Mouse (Mus musculus) bone marrow, adult 2 months (tissue): Measurements from ENCODE around the gene 1700049E17Rik2. TPM values are rescaled to one million over a fixed set of nuclear protein-coding genes. Genes with fewer than 3 reads are reported as not detected.
"Not testable (repeated sequence)": the region's sequence is repeated elsewhere in the genome, so short reads cannot be mapped to it uniquely, and the experiment has no call there.

Source experiments
- H3K27ac ChIP-seq: fragments of 200-500 bp; 2 replicates; pipeline ENCODE4 v1.5.1; 2012; ENCODE audit warnings: low read depth, mild to moderate bottlenecking, control low read depth, inconsistent platforms, low read length; ENCODE audit not compliant: control insufficient read depth, poor library complexity, insufficient read depth
- H3K4me1 ChIP-seq: fragments of 200-500 bp; 2 replicates; pipeline ENCODE4 v1.6.1; 2011; ENCODE audit warnings: low read length; ENCODE audit not compliant: control insufficient read depth, insufficient read depth
- H3K4me3 ChIP-seq: fragments of 200-500 bp; replicated peaks from 2 replicates; pipeline ENCODE3; 2011; ENCODE audit warnings: mild to moderate bottlenecking, low read depth, low read length, control low read depth; ENCODE audit not compliant: control insufficient read depth
- WGBS: fragments of 180-500 bp; shearing (Covaris S2); methylation state at CpG from one replicate; pipeline ENCODE4 v1.1.7; 2018; 5-methylcytosine and 5-hydroxymethylcytosine counted together
- polyA plus RNA-seq: library from polyadenylated mRNA; stranded (reverse); fragments of >200 nt; gene quantifications from 2 replicates; pipeline ENCODE4 v1.2.4, GENCODE M21; 2011; ENCODE audit warnings: low replicate concordance; ENCODE audit not compliant: missing spikeins, insufficient read depth, insufficient read length

Gene 1700049E17Rik2
- polyA plus RNA-seq, result not detected in 2 replicates

DNA sequence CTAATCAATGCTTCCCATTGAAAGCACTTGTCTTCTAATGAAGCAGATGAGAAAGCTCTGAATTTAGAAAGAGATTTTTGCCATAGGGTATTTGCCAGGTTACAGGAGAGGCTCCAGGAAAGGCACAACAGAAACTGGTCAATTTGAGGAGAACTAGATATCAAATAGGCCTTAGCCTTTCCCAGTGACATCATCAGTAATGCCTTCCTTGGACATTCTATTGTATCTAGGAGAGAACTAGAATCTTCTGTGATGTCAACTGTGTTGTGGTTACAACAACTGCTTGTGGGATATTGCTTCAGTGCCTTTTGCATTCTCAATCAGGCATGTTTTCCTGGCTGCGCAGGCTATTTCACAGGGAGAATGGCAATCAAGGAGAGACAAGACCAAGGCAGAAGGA is at the start of gene 1700049E17Rik2:
Gene 1700049E17Rik2, plus strand, starts transcription at position 301 of the 400 bp plus-strand sequence.
- H3K4me1 ChIP-seq, H3K27ac ChIP-seq, H3K4me3 ChIP-seq: not testable (repeated sequence)
- no CpG with 5 or more reads among the region's 1 CpGs for WGBS

DNA sequence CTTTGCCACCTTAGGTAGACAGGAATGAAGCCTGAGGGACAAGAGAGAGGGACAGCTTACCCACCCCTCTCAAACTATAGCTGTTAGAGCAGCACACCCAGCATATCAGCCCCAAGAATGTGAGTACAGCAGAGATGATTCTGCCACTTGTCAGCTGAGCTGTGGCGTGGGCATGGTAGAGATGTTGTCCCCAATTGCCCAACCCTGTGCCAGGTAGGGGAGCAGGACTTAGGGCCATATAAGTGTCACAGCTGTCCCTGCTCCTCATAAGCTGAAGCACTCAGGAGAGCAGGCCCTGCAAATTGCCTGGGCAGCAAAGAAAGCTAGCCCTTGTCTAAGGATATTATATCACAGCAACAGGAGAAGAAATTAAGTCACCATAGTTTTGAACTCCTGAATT is 48.3 kb upstream of the 1700049E17Rik2 start:
- H3K4me1 ChIP-seq, H3K4me3 ChIP-seq, H3K27ac ChIP-seq: not testable (repeated sequence)
- 68% methylated on average over 1 of the region's 1 CpGs for WGBS

DNA sequence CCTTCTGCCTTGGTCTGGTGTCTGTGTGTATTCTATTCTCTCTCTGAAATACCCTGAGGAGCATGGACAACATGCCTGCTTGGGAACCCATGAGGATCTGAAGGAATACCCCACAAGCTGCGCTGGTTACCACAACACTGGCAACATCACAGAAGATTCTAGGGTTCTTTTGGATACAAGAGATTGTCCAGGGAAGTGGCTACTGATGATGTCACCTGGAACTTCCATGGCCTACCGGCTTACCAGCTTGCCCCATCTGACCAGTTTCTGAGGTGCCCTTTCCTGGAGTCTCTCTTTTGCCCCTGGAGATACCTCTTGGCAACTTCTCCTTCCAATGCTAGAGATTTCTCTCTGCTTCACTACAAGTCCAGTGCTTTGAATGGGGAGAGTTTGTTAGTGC is 17.5 kb upstream of the 1700049E17Rik2 start, which contains the start of gene Gm7970:
Gene Gm7970, minus strand, starts transcription at position 101 of the 400 bp plus-strand sequence.
- H3K4me1 ChIP-seq, H3K4me3 ChIP-seq, H3K27ac ChIP-seq: not testable (repeated sequence)
- no CpG with 5 or more reads among the region's 2 CpGs for WGBS

DNA sequence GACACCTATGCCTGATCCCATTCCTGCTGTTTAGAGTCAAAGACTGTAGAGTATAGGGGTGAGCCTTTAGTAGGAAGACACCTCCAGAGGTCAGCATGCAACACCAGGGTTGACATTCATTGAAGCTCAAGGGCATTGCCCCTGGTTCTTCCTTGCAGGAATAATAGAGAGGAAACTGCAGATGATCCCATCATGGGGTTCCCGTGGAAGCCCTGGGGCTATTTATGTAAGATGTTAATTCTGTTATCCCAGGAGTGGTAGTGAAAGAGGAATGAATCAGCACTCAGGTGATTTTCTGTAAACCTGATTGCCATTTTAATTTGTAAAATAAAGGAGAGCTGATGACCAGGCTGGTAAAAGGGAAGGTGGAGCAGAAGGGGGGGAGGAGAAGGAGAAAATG is 13.3 kb downstream of the 1700049E17Rik2 start:
- H3K4me1 ChIP-seq, H3K27ac ChIP-seq, H3K4me3 ChIP-seq: not testable (repeated sequence)
- WGBS, result 61% methylated on average over 1 of the region's 1 CpGs

DNA sequence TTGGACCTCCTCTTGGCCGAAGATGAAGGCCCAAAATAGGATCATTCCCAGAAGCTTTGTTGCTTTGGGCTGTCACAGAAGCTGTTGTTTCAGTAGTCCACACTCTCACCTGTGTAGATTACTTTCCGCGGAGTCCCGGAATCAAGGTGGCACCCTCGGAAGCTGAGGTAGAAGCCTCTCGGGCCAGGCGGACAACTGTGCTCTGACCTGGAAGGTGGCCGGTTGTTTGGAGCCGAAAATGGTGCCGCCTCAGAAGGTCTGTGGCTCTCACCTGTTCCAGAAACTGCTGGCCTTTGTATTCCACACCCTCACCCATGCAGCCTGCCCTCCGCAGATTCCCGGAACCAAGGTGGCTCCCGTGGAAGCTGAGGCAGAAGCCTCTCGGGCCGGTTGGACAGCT is 27.9 kb downstream of the 1700049E17Rik2 start:
- not testable (repeated sequence) for H3K4me1 ChIP-seq, H3K27ac ChIP-seq, H3K4me3 ChIP-seq
- WGBS, result 86% methylated on average over 15 of the region's 15 CpGs

DNA sequence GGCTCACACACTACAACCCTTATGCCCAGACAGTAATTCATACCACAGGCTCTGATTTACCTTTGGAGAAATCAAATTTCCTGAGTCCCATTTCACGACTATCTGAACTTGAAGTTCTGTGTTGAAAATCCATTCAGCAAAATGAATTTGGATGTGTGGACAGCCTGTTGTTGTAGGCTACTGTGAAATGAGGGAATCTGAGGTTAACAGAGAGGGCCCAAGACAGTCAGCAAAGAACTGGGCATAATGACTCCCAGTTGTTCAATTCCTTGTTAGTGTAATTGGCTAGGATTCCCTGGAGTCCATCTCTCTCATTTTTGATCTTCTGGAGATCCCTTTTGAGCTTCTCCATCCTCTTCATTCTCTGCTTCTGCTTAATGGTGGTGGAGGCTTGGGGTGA is 37.7 kb downstream of the 1700049E17Rik2 start:
- H3K4me1 ChIP-seq, H3K27ac ChIP-seq, H3K4me3 ChIP-seq: not testable (repeated sequence)
- WGBS, result 64% methylated on average over 1 of the region's 1 CpGs

DNA sequence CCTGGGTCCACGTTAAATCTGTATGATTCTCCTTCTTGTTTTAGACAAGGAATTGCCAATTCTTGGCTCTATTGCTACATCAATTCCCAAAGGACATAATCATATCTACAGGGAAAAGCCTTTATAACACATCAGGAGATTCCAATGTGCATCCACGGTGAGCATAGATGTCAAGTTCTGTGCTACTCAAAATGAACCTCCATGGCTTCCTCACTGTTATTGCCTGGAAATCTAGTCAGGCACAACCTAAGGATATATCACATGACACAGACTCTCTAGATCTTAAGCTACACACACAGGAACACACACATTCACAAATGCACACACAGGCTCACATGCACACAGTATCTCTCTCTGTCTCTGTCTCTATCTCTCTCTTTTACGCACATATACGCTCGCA is 49.5 kb downstream of the 1700049E17Rik2 start:
- WGBS, result 84% methylated on average over 5 of the region's 5 CpGs
- H3K4me3 ChIP-seq, H3K27ac ChIP-seq, H3K4me1 ChIP-seq: not testable (repeated sequence)

DNA sequence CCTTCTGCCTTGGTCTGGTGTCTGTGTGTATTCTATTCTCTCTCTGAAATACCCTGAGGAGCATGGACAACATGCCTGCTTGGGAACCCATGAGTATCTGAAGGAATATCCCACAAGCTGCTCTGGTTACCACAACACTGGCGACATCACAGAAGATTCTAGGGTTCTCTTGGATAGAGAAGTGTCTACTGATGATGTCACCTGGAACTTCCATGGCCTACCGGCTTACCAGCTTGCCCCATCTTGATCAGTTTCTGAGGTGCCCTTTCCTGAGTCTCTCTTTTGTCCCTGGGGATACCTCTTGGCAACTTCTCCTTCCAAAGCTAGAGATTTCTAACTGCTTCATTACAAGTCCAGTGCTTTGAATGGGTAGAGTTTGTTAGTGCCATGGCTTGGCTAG is 51.5 kb downstream of the 1700049E17Rik2 start, which contains the start of gene Gm3072:
Gene Gm3072, minus strand, starts transcription at position 101 of the 400 bp plus-strand sequence.
- 52% methylated on average over 1 of the region's 2 CpGs for WGBS
- not testable (repeated sequence) for H3K27ac ChIP-seq, H3K4me1 ChIP-seq, H3K4me3 ChIP-seq

DNA sequence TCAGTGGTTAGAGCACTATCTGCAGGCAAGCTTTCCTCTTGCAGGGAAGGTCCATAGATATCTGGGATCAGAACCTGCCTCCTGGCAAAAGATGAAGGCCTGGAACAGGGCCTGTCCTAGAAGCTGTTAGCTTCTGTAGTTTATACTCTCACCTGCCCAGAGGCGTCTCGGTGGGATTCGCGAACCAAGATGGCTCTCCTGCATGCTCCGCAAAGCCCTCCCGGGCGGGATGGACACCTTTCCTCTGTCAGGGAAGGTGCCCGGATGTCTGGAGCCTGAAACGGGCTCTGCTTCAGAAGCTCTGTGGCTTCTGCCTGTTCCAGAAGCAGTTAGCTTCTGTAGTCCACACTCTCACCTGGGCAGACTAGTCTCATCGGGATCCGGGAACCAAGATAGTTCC is 57.1 kb downstream of the 1700049E17Rik2 start:
- WGBS, result 84% methylated on average over 9 of the region's 11 CpGs
- not testable (repeated sequence) for H3K27ac ChIP-seq, H3K4me1 ChIP-seq, H3K4me3 ChIP-seq

Other genes with a start within 250 kb of the 1700049E17Rik2 start
- not detected in 2 replicates for gene Gm5798, start 224.6 kb upstream of the 1700049E17Rik2 start, polyA plus RNA-seq
- gene Gm7945, start 186.8 kb upstream of the 1700049E17Rik2 start, polyA plus RNA-seq, result not detected in 2 replicates
- not detected in 2 replicates for gene Gm6482, start 164.9 kb upstream of the 1700049E17Rik2 start, polyA plus RNA-seq
- gene Gm7954, start 119.7 kb upstream of the 1700049E17Rik2 start, polyA plus RNA-seq, result not detected in 2 replicates
- not detected in 2 replicates for gene Gm3486, start 83.7 kb upstream of the 1700049E17Rik2 start, polyA plus RNA-seq
- not detected in 2 replicates for gene Gm7970, start 17.6 kb upstream of the 1700049E17Rik2 start, polyA plus RNA-seq
- not detected in 2 replicates for gene Gm3072, start 51.4 kb downstream of the 1700049E17Rik2 start, polyA plus RNA-seq
- gene Gm3676, start 73.3 kb downstream of the 1700049E17Rik2 start, polyA plus RNA-seq, result not detected in 2 replicates
- gene Gm8068, start 128.7 kb downstream of the 1700049E17Rik2 start, polyA plus RNA-seq, result not detected in 2 replicates
- not detected in 2 replicates for gene Gm7929, start 177.4 kb downstream of the 1700049E17Rik2 start, polyA plus RNA-seq
- gene Gm47189, start 199.2 kb downstream of the 1700049E17Rik2 start, polyA plus RNA-seq, result not detected in 2 replicates